Mouse (Mus musculus) heart, postnatal 0 days (tissue): ENCODE measurements at regions not wholly inside any gene's neighbourhood (a gene's known extent, or its start where the extent isn't known, plus 50 kb on each side); places are given as distances from the start of the nearest gene placed in this dataset.

Experiments
- CTCF ChIP-seq: IDR thresholded peaks from 2 replicates; pipeline ENCODE4 v1.5.1; 2016; ENCODE audit warnings: antibody characterized with exemption, control low read depth, low read depth
- EP300 ChIP-seq: IDR thresholded peaks from 2 replicates; pipeline ENCODE4 v1.6.1; 2016; ENCODE audit warnings: antibody characterized with exemption, low read depth

DNA sequence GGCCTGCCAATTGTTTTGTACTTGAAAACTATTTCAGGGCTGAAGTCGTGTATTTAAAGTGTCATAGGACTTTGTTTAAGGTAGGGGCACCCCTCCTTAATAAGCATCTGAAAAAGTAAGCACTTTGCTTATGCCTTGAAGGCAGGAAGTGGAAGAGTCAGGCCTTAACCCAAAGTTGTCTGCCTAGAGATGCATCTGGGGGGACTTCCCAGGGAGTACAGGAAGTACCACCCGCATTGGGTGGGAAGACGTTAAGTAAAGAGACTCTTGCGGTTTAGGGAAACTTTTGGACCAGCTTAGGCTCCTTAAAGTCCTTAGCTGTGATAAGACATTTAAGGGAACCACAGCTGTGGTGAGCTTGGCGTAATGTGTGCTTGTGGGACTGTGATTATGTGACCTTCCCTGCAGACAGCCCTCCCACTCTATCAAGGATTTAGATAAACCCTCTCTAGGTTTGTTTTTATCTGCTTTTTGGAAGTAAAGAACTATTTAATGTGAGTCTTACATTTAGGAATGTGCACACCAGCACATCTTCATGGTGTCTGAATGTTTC, 150.9 kb upstream of the Trib2 start:
- TF ChIP-seq EP300 (no peak), CTCF (no peak)
